Mouse (Mus musculus) small intestine, adult 2 months (tissue): ENCODE results near the gene Epb41l4b.

ENCODE experiments used
- CTCF ChIP-seq: fragments of 200-500 bp; IDR thresholded peaks from 2 replicates; pipeline ENCODE4 v1.5.1; 2012; ENCODE audit warnings: low read depth, mild to moderate bottlenecking, control low read depth, inconsistent platforms, low read length, moderate library complexity, mixed read lengths; ENCODE audit not compliant: insufficient replicate concordance, insufficient read length; ENCODE audit errors: extremely low read depth
- POLR2A ChIP-seq: fragments of 200-500 bp; IDR thresholded peaks from 2 replicates; pipeline ENCODE4 v1.6.1; 2012; ENCODE audit warnings: low read depth, mild to moderate bottlenecking, control low read depth, inconsistent platforms, low read length, moderate library complexity

- TF ChIP-seq POLR2A (no peak), CTCF (no peak)
Measured at GRCm38 (mm10) chr4:57082775-57083428, 60.3 kb downstream of the Epb41l4b start.
